Mouse (Mus musculus) C2C12 (cell line): ENCODE results near the gene Ubac2.

Source experiments
- CTCF ChIP-seq: IDR thresholded peaks from one replicate; pipeline ENCODE4 v1.5.1; 2011; ENCODE audit not compliant: control insufficient read depth, insufficient read depth, insufficient read length
- FOSL1 ChIP-seq: IDR thresholded peaks from one replicate; pipeline ENCODE4 v1.8.0; 2011; ENCODE audit warnings: mild to moderate bottlenecking, low read length; ENCODE audit not compliant: poor library complexity, insufficient read depth, severe bottlenecking
- MAX ChIP-seq: IDR thresholded peaks from one replicate; pipeline ENCODE4 v1.6.1; 2011; ENCODE audit warnings: mild to moderate bottlenecking, control low read depth
- USF1 ChIP-seq: IDR thresholded peaks from one replicate; pipeline ENCODE4 v1.6.1; 2011; ENCODE audit warnings: low read depth, mild to moderate bottlenecking, control low read depth, moderate library complexity

GRCm38 (mm10) chr14:122000346-122001105 lies 122.1 kb downstream of the Ubac2 start:
- TF ChIP-seq CTCF (no peak), USF1 (no peak), MAX (no peak), FOSL1 (no peak)
